Mouse (Mus musculus) urinary bladder, postnatal 36 days (tissue): ENCODE results near the gene Tceal3.
"Not testable (repeated sequence)": the region's sequence is repeated elsewhere in the genome, so short reads cannot be mapped to it uniquely, and the experiment has no call there.

Experiments used
- DNase-seq, 2 experiments: peaks; one replicate each; pipeline ENCODE4 v3.0.0; 2022; ENCODE audit warnings: low spot score in 2 of 2, mixed read lengths in 1 of 2

The Tceal3 gene

DNA sequence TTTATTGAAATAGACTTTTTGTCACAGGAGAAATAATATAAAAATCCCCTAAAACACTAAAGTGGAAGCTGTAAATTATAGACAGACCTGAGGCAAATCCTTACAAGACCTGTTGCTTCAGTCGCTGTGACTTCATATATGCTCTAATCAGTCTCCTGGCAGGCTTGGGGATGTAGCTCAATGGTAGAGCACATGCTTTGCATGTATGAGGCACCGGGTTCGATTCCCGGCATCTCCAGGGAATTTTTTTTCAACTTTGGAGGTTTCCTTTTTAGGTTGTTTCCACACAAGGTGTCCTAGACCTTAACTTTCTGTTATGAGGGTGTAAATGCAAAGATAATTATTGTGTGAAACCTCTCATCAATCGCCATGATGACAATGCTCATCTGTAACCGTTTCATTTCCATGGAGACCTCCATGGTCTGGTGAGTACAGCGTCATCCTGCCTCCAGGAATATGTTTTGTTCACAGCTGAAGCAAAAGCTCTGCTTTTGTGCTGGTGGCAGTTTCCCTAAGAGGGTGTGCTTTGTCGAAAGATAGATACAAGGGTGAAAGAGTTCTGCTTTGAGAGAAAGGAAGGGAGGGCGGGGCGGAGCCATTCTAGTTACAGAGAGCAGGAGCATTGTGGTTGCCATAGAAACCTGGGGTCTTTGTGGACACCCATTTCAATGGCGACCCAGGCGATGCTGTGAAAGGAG lies at the start of gene Tceal3:
Gene Tceal3, plus strand, starts transcription at position 644 of the 698 bp plus-strand sequence.
- no peak for DNase-seq

DNA sequence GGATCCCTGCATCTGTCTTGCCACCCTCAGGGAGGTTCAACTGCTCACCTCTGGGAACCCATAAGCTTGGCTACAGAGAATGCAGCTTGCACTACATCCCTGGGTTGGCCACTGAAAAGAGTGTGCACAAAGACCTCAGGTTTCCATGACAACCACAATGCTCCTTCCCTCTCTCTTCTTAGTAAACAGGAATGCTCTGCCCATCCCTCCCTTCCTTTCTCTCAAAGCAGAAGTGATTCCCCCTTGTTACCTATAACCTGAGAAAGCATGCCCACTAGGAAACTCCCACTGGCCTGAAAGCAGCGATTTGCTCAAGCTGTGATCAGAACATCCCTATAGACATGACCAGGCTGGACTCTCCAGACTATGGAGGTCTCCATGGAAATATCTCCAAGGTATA lies 46.7 kb upstream of the Tceal3 start, which contains the start of gene Kir3dl2:
Gene Kir3dl2, minus strand, starts transcription at position 101 of the 400 bp plus-strand sequence.
- DNase-seq, result not testable (repeated sequence)

DNA sequence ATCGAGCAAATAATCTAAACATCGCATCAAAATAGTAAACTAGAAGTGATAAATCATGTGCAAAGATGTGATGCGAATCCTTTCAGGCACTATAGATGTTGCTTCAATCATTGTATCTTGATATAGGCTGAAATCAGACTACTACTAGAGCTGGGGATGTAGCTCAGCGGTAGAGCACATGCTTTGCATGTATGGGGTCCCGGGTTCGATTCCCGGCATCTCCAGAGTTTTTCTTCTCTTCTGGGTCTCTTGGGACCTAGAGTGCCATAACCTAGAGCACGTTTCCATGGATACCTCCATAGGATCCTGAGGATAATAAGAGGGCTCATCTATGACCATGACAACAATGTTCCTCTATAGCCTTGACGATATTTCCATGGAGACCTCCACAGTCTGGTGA lies 21.5 kb upstream of the Tceal3 start:
- not testable (repeated sequence) for DNase-seq

GRCm38 (mm10) chrX:136584617-136585016 lies 6.0 kb upstream of the Tceal3 start:
- no peak for DNase-seq

DNA sequence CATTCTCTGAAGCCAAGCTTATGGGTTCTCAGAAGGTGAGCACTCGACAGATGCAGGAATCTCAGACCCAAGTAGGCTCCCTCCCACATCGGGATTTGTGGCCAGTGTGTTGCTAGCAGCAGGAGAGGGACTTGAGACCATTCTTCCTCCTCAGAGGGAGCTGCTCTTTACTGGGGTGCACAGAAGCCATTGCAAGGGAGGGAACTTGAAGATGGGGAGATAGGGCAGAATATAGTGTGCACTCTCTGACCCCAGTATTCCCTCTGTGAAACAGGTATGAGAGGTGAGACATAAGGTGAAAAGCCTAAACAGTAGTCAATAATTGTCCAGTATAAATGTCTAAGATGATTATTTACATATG lies 235 bp downstream of the Tceal3 start:
- DNase-seq, result no peak

DNA sequence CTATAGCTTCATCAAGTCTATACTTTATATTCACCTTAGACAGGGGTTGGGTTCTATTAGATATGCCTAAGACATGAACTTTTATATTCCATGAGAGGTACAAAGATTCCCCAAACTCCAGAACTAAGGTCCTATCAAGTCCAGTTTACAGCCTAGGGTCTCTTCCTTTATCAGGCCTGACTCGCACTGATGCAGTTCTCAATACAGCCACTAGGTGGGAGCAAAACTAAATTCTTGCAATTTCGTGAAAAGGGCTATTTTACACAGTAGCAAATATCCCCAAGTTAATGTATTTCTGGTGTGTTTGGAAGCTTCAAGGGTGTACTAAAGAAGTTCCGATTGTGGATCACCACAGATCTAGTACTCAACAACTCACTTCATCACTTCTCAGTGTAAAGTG lies 8.8 kb downstream of the Tceal3 start:
- DNase-seq, result peak in 1 of 2 experiments; percentile 1

- no peak for DNase-seq
Observed at GRCm38 (mm10) chrX:136606951-136607350, 16.3 kb downstream of the Tceal3 start.

DNA sequence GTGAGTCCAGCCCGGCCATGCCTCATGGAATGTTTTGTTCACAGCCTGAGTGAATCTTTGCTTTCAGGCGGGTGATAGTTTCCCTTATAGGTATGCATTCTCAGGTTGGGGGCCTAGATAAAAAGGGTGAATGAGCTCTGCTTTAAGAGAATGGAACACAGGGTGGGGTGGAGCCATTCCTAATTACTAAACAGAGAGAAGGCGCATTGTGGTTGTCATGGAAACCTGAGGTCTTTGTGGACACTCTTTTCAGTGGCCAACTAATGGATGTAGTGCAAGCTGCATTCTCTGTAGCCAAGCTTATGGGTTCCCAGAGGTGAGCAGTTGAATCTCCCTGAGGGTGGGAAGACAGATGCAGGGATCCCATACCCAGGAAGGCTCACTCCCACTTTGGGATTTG lies 16.8 kb downstream of the Tceal3 start:
- no peak for DNase-seq

- no peak for DNase-seq
Observed at GRCm38 (mm10) chrX:136611346-136611745, 20.7 kb downstream of the Tceal3 start.

DNA sequence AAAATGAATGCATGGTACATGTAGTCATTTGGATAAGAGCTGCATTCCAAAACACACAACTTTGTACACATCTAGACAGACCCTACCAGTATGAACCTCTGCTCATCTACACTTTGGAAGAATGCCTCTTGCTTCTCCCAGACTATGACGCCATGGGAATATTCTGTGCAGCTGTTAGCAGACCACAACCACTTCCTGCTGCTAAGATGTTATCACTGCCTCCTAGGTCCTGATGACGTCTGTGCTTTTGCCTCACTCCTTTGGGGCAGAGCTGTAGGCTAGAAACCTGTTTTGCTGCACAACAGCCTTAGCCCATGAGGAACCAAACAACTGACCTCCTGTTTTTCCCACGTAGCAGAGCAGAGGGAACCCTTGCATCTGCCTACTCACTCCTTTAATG lies 25.2 kb downstream of the Tceal3 start:
- DNase-seq, result not testable (repeated sequence)

DNA sequence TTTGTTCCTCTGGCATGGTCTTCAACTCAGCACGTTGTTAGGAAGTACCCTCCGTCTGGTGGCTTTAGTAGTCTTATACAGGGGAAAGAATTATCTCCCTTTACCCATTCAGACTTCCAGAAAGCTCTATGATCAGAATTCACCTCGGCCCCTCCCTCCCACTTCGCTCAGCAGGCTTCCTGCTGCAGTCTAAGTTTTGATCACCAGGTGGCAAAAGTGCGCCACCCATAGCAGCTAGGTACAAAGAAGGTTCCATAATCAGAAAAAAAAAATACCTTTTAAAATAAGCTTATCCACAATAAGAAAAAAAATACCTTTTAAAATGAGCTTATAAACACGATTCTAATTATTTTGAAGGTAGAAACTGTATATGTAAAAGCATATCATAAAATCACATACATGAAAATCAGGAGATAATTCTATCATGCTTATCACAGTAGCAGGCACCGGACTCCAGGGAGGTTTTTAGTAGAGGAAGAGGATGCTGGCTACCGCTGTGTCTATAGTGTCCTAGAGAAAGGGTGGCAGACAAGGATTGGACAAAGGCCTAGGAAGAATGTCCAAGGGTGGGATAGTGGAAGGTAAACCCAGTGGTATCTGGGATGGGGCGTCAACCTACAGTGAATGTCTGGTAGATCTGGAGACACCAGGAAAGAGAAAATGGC lies 34.4 kb downstream of the Tceal3 start:
- peak; percentile 1 to 34 for DNase-seq

- no peak for DNase-seq
Observed at GRCm38 (mm10) chrX:136625959-136626358, 35.3 kb downstream of the Tceal3 start.

GRCm38 (mm10) chrX:136635116-136635515 lies 44.5 kb downstream of the Tceal3 start:
- no peak for DNase-seq

- DNase-seq, result no peak
Observed at GRCm38 (mm10) chrX:136639754-136640153, 49.1 kb downstream of the Tceal3 start.

GRCm38 (mm10) chrX:136645857-136646256 lies 55.2 kb downstream of the Tceal3 start:
- DNase-seq, result not testable (repeated sequence)

DNA sequence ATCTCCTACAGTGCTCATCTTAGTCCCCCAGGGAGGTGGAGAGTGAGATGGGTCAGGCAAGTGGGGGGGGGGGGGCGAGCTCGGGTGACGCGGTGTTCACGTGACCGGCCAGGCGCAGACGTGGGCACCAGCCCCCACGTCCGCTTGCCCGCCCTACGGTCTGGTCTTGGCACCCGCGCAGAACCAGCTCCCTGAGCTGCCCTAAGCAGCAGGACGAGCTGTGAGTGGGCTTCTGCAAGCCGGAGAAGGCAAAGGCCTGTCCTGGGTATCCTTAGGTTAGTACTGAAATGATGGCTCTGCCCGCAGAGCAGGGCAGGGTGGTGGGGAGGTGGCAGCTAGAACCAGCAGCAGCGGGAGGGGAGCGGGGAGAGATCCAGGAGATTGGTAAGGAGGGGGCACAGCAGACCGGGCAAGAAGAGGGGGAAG lies 75.7 kb downstream of the Tceal3 start:
- no peak for DNase-seq

GRCm38 (mm10) chrX:136666762-136667464 lies 76.3 kb downstream of the Tceal3 start:
- DNase-seq, result not testable (repeated sequence)

- no peak for DNase-seq
Observed at GRCm38 (mm10) chrX:136668794-136669193, 78.2 kb downstream of the Tceal3 start.

DNA sequence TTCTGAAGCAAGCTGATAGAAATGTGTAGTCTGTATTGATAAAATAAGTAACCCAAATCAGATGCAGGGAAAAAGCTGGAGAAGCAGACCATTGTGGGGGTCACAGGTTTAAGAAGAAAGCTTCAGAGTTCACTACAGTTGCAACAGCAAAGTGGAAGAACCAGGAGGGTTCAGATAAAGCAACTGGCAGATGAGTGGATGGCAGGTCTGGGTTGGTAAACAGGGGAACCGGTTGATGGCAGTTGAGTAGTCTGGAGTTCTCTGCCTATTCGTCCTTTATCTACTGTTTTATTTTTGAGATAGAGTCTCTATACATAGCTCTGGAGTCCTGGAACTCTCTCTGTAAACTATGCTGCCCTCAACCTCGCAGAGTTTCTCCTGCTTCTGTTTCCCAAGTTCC lies 90.3 kb downstream of the Tceal3 start:
- no peak for DNase-seq

DNA sequence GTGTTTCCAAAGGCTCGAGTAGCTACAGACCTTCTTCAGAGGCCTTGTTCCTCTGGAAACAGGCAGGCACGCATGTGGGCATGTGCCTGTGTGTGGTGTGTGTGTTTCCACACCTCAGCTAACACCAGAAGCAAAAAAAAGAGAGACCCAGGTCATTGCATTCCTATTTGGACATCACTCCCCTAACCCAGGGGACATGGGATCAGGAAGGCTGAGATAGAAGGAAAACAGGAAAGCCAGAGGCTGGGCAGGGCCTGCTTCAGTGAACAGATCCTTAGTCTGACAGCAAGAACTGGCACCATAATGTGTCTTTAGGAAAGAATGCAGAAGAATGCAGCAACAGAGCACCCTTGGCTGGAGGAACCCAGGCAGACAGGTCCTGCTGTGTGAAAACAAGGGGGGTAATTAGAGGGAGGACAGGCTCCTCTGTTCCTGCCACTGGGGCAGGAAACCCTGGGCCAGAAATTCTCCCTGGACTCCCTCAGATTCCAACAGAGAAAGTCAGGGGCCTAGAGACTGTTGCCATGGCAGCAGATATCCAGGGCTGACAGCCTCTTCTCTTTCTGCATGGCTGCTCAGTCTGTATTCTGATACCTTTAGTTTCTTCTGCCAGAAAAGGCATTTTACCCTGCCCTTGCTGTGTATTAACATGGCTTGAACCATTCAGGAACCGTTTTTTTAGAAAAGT lies 101.1 kb downstream of the Tceal3 start:
- not testable (repeated sequence) for DNase-seq

- no peak for DNase-seq
Observed at GRCm38 (mm10) chrX:136692294-136692675, 101.6 kb downstream of the Tceal3 start.

- no peak for DNase-seq
Observed at GRCm38 (mm10) chrX:136693196-136693595, 102.6 kb downstream of the Tceal3 start.
